Mouse (Mus musculus): ENCODE measurements at regions not wholly inside any gene's neighbourhood (a gene's known extent, or its start where the extent isn't known, plus 50 kb on each side); places are given as distances from the start of the nearest gene placed in this dataset.

- in situ Hi-C loops (cut with MboI; ENCODE audit: low sequenced_read_pairs), result loop anchor here (5.0 kb wide), 1 partner anchor 386 kb away; no protein-coding TSS in a partner anchor
These were observed 101.6 kb downstream of the Tmem17 start for GRCm38 (mm10) chr11:22613500-22613899.

- in situ Hi-C loops (cut with MboI; ENCODE audit: low sequenced_read_pairs), result no loop called here
These were observed 105.5 kb downstream of the Tmem17 start for GRCm38 (mm10) chr11:22617204-22617874.

GRCm38 (mm10) chr11:22620912-22621705 lies 109.2 kb downstream of the Tmem17 start:
- in situ Hi-C loops (cut with MboI; ENCODE audit: low sequenced_read_pairs), result no loop called here

GRCm38 (mm10) chr11:22621868-22622267 lies 110.0 kb downstream of the Tmem17 start:
- in situ Hi-C loops (cut with MboI; ENCODE audit: low sequenced_read_pairs), result no loop called here

GRCm38 (mm10) chr11:22622496-22622997 lies 110.7 kb downstream of the Tmem17 start:
- in situ Hi-C loops (cut with MboI; ENCODE audit: low sequenced_read_pairs), result no loop called here

GRCm38 (mm10) chr11:22626407-22626806 lies 114.5 kb downstream of the Tmem17 start:
- in situ Hi-C loops (cut with MboI; ENCODE audit: low sequenced_read_pairs), result loop anchor here (25.0 kb wide), 1 partner anchor 636 kb away; the partner anchor contains the start of gene Xpo1

GRCm38 (mm10) chr11:22628497-22628896 lies 116.6 kb downstream of the Tmem17 start:
- in situ Hi-C loops (cut with MboI; ENCODE audit: low sequenced_read_pairs), result loop anchor here (25.0 kb wide), 1 partner anchor 634 kb away; the partner anchor contains the start of gene Xpo1

- in situ Hi-C loops (cut with MboI; ENCODE audit: low sequenced_read_pairs), result loop anchor here (25.0 kb wide), 1 partner anchor 633 kb away; the partner anchor contains the start of gene Xpo1
These were observed 117.1 kb downstream of the Tmem17 start for GRCm38 (mm10) chr11:22628979-22629378.

GRCm38 (mm10) chr11:22629581-22629980 lies 117.7 kb downstream of the Tmem17 start:
- in situ Hi-C loops (cut with MboI; ENCODE audit: low sequenced_read_pairs), result loop anchor here (25.0 kb wide), 1 partner anchor 633 kb away; the partner anchor contains the start of gene Xpo1

GRCm38 (mm10) chr11:22629991-22630390 lies 118.1 kb downstream of the Tmem17 start:
- in situ Hi-C loops (cut with MboI; ENCODE audit: low sequenced_read_pairs), result loop anchor here (25.0 kb wide), 1 partner anchor 632 kb away; the partner anchor contains the start of gene Xpo1

- in situ Hi-C loops (cut with MboI; ENCODE audit: low sequenced_read_pairs), result loop anchor here (25.0 kb wide), 1 partner anchor 631 kb away; the partner anchor contains the start of gene Xpo1
These were observed 119.1 kb downstream of the Tmem17 start for GRCm38 (mm10) chr11:22630982-22631381.

GRCm38 (mm10) chr11:22631606-22632313 lies 119.9 kb downstream of the Tmem17 start:
- in situ Hi-C loops (cut with MboI; ENCODE audit: low sequenced_read_pairs), result loop anchor here (25.0 kb wide), 1 partner anchor 631 kb away; the partner anchor contains the start of gene Xpo1

GRCm38 (mm10) chr11:22632314-22632700 lies 120.4 kb downstream of the Tmem17 start:
- in situ Hi-C loops (cut with MboI; ENCODE audit: low sequenced_read_pairs), result loop anchor here (25.0 kb wide), 1 partner anchor 630 kb away; the partner anchor contains the start of gene Xpo1

GRCm38 (mm10) chr11:22632988-22633387 lies 121.1 kb downstream of the Tmem17 start:
- in situ Hi-C loops (cut with MboI; ENCODE audit: low sequenced_read_pairs), result loop anchor here (25.0 kb wide), 1 partner anchor 629 kb away; the partner anchor contains the start of gene Xpo1

GRCm38 (mm10) chr11:22633961-22634360 lies 122.1 kb downstream of the Tmem17 start:
- in situ Hi-C loops (cut with MboI; ENCODE audit: low sequenced_read_pairs), result loop anchor here (25.0 kb wide), 1 partner anchor 628 kb away; the partner anchor contains the start of gene Xpo1

- in situ Hi-C loops (cut with MboI; ENCODE audit: low sequenced_read_pairs), result loop anchor here (5.0 to 25.0 kb wide), 2 partner anchors 322 to 627 kb away; partner anchors contain the start of gene Xpo1
These were observed 123.1 kb downstream of the Tmem17 start for GRCm38 (mm10) chr11:22635021-22635420.

- in situ Hi-C loops (cut with MboI; ENCODE audit: low sequenced_read_pairs), result loop anchor here (5.0 to 25.0 kb wide), 2 partner anchors 321 to 626 kb away; partner anchors contain the start of gene Xpo1
These were observed 124.4 kb downstream of the Tmem17 start for GRCm38 (mm10) chr11:22636321-22636720.

GRCm38 (mm10) chr11:22636761-22637557 lies 125.1 kb downstream of the Tmem17 start:
- in situ Hi-C loops (cut with MboI; ENCODE audit: low sequenced_read_pairs), result loop anchor here (5.0 to 25.0 kb wide), 2 partner anchors 320 to 625 kb away; partner anchors contain the start of gene Xpo1

- in situ Hi-C loops (cut with MboI; ENCODE audit: low sequenced_read_pairs), result loop anchor here (5.0 to 25.0 kb wide), 2 partner anchors 319 to 624 kb away; partner anchors contain the start of gene Xpo1
These were observed 126.3 kb downstream of the Tmem17 start for GRCm38 (mm10) chr11:22638171-22638570.
